Mouse (Mus musculus): ENCODE measurements around the gene Lrrc8d. TPM values are rescaled to one million over a fixed set of nuclear protein-coding genes. Genes with fewer than 3 reads are reported as not detected.
"Not testable (repeated sequence)": the region's sequence is repeated elsewhere in the genome, so short reads cannot be mapped to it uniquely, and the experiment has no call there.

Gene Lrrc8d
- polyA plus RNA-seq, 1 experiment from 2014 or later = 22.9 TPM

DNA sequence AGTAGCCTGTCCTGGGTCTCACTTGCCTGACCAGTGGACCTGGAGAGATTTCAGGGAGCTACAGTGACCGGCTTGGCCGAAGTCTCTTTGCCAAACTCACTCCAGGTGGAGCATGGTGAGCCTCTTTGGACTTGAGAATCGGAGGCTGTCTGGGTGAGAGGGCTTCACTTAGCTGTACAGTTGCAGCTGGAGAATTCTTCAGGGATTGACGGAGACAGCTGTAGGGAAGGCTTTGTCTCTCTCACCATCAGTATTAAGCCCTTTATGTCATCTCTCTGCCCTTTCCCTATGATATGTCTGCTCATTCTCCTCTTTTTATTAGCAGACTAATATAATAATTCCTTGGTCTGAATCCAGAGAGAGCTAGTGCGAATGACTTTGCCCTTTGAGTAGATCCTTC, 157.7 kb downstream of the Lrrc8d start:
- Histone ChIP-seq H3K27ac (replicated peaks; ENCODE audit: low read depth, low read length) (no peak overlapping the region), H3K27me3 (ENCODE audit: control insufficient read depth, insufficient read depth, low read length) (no peaks in the 10 kb centered on the region)
- no peak for DNase-seq (ENCODE audit: low spot score)

DNA sequence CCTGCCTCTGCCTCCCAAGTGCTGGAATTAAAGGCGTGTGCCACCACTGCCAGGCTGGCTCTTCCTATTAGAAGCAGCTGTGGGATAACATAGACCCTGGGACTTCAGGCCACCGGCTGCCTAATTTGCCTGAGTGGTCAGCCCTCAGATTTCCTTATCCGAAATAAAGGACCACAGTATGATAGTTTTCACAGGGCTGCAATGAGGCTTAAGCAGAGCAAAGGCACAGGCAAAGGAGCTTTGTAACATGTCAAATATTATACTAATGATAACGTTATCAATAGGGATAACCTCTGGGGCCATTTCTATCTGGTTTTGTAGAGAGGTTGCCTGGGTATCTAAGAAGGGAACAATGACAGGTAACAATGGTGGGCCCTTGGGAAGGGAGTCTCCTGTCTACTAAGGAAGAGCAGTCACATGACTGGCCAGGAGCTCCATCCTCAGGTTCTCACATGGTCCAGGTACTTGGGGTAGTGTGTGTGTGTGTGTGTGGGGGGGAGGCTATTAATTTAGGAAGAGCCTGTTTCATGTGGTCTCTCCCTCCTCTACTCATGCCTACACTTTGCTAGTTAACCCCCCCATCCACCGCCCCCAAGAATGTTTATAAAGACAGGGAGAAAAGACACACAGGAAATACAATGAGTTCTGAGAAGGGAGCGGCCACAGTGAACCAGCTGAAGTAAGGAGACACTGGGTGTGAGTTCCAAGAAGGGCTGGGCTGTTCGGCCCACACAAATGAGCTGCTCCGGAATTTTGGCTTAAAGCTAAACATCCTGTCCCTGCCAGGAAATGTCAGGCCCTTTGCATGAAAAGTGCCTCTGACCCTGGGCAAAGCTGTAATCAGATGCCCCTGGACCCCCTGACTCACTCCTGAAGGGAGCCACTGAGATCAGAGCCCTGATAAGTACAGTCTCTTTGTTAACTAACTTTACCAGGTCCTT, 159.3 kb downstream of the Lrrc8d start:
- H3K9me3 ChIP-seq (replicated peaks; ENCODE audit: control insufficient read depth, low read length) = no peaks in the 10 kb centered on the region
- H3K36me3 ChIP-seq (replicated peaks; ENCODE audit: control insufficient read depth, insufficient read depth, low read depth, low read length) = no peaks in the 10 kb centered on the region
- H3K4me2 ChIP-seq (ENCODE audit: low read depth, low read length) = no peak overlapping the region
- 49% methylated on average over 8 of the region's 8 CpGs for WGBS
- no peaks in the 10 kb centered on the region; the same call in 1 of the 2 replicates for H3K4me1 ChIP-seq (ENCODE audit: control insufficient read depth, insufficient read depth, low read length)
- H3K27ac ChIP-seq (replicated peaks; ENCODE audit: low read depth, low read length) = peak overlapping the region; percentile 65
- peak; percentile 56; the same call in 1 of the 2 replicates for ATAC-seq (replicated peaks; ENCODE audit: insufficient number of reproducible peaks, low FRiP score, low TSS enrichment, low read depth)
- no peak overlapping the region for H3K4me3 ChIP-seq (ENCODE audit: low read depth, low read length)
- DNase-seq (ENCODE audit: low spot score) = peak; percentile 64
- H3K27me3 ChIP-seq (ENCODE audit: control insufficient read depth, insufficient read depth, low read length) = no peaks in the 10 kb centered on the region
- peak overlapping the region; percentile 6; the same call in 1 of the 2 replicates for H3K9ac ChIP-seq (replicated peaks; ENCODE audit: low read length)

More for the DNA sequence above, 157.7 kb downstream of the Lrrc8d start:
- 75% methylated on average over 5 of the region's 5 CpGs for WGBS
- no peak overlapping the region for H3K4me3 ChIP-seq (ENCODE audit: low read depth, low read length)
- H3K36me3 ChIP-seq (replicated peaks; ENCODE audit: control insufficient read depth, insufficient read depth, low read depth, low read length) = no peaks in the 10 kb centered on the region
- ATAC-seq (replicated peaks; ENCODE audit: insufficient number of reproducible peaks, low FRiP score, low TSS enrichment, low read depth) = no peak
- no peak overlapping the region for H3K4me2 ChIP-seq (ENCODE audit: low read depth, low read length)
- H3K9ac ChIP-seq (replicated peaks; ENCODE audit: low read length) = no peak overlapping the region
- H3K9me3 ChIP-seq (replicated peaks; ENCODE audit: control insufficient read depth, low read length) = no peaks in the 10 kb centered on the region
- H3K4me1 ChIP-seq (ENCODE audit: control insufficient read depth, insufficient read depth, low read length) = no peaks in the 10 kb centered on the region; the same call in 1 of the 2 replicates

DNA sequence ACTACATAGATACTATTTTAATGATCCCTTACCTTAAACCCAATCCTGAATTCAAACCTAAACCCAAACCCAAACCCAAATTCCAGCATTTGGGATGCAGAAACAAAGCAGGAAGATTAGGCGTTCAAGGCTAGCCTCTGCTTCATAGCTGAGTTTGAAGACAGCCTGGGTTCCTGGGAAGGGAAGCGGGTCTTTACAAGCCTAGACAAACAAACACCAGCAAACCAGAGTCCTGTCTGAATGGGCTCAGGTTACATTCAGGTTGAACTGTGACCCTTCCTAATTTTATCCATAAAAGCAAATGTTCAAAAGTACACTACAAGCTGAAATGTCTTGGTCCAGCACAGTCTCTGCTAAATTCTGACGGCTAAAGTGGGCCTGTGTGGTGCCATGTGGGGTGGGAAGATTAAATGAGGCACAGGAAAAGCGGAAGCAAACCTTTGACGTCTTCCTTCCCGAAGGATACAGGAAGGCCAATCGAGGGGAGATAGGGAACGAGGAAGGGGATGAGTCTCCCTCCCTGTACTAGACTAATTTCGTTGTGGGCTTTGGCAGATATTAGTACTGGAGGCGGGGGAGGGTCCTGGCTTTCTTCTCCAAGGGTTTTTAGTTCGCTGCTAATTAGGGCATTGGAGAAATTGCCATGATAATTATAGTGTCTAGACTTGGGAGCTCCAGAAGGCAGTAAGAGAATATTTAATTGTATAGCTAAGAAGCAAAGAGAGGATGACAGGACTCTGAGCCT, 160.1 kb downstream of the Lrrc8d start:
- no peaks in the 10 kb centered on the region for H3K9me3 ChIP-seq (replicated peaks; ENCODE audit: control insufficient read depth, low read length)
- H3K27ac ChIP-seq (replicated peaks; ENCODE audit: low read depth, low read length) = peak overlapping the region; percentile 65
- no peaks in the 10 kb centered on the region for H3K27me3 ChIP-seq (ENCODE audit: control insufficient read depth, insufficient read depth, low read length)
- WGBS = 26% methylated on average over 11 of the region's 11 CpGs
- H3K4me3 ChIP-seq (ENCODE audit: low read depth, low read length) = no peak overlapping the region
- ATAC-seq (replicated peaks; ENCODE audit: insufficient number of reproducible peaks, low FRiP score, low TSS enrichment, low read depth) = no peak
- H3K4me2 ChIP-seq (ENCODE audit: low read depth, low read length) = no peak overlapping the region
- peak; percentile 56 for DNase-seq (ENCODE audit: low spot score)
- H3K9ac ChIP-seq (replicated peaks; ENCODE audit: low read length) = no peak overlapping the region
- H3K36me3 ChIP-seq (replicated peaks; ENCODE audit: control insufficient read depth, insufficient read depth, low read depth, low read length) = no peaks in the 10 kb centered on the region
- no peaks in the 10 kb centered on the region; the same call in 1 of the 2 replicates for H3K4me1 ChIP-seq (ENCODE audit: control insufficient read depth, insufficient read depth, low read length)

DNA sequence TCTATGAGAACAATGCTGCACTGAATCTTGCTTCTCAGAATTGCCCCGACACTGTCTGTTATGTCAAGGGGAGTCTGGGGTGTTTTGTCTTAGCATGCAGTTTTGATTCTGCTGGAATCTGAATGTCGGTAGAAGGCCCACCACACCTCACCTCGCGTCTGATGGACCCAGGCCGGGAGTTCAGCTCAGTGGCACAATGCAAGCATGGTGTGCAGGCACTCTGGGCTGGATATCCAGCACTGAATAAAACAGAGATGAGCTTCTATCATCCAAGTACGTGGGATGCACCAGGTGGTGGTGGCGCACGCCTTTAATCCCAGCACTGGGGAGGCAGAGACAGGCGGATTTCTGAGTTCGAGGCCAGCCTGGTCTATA, 160.7 kb downstream of the Lrrc8d start:
- 72% methylated on average over 10 of the region's 10 CpGs for WGBS

DNA sequence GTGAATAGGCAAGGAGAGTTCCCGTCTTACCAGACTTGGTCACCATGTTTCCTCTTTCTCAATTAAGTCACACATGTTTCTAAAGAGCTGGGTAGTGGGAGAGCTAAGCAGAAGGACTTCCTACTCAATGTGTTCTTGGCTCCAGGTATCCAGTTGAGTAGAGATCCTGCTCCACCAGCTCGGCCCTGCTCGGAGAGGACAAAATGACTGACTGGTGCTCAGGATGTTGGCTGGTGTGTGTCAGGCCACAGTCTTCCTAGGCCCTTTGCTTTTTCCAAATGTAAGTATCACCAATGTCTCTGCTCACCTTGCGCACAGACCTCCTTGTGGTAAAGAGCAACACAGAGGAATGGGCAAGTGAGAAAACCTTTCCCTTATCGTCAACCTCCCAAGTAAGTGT, 161.8 kb downstream of the Lrrc8d start:
- DNase-seq (ENCODE audit: low spot score) (no peak), ATAC-seq (replicated peaks; ENCODE audit: insufficient number of reproducible peaks, low FRiP score, low TSS enrichment, low read depth) (no peak)
- 93% methylated on average over 5 of the region's 5 CpGs for WGBS

More for the DNA sequence above, 160.7 kb downstream of the Lrrc8d start:
- H3K4me3 ChIP-seq (ENCODE audit: low read depth, low read length) = no peak overlapping the region
- H3K9ac ChIP-seq (replicated peaks; ENCODE audit: low read length) = no peak overlapping the region
- no peak for ATAC-seq (replicated peaks; ENCODE audit: insufficient number of reproducible peaks, low FRiP score, low TSS enrichment, low read depth)
- no peak overlapping the region for H3K27ac ChIP-seq (replicated peaks; ENCODE audit: low read depth, low read length)
- no peak overlapping the region for H3K4me2 ChIP-seq (ENCODE audit: low read depth, low read length)
- no peaks in the 10 kb centered on the region for H3K27me3 ChIP-seq (ENCODE audit: control insufficient read depth, insufficient read depth, low read length)
- DNase-seq (ENCODE audit: low spot score) = no peak
- H3K36me3 ChIP-seq (replicated peaks; ENCODE audit: control insufficient read depth, insufficient read depth, low read depth, low read length) = no peaks in the 10 kb centered on the region
- no peaks in the 10 kb centered on the region for H3K9me3 ChIP-seq (replicated peaks; ENCODE audit: control insufficient read depth, low read length)
- H3K4me1 ChIP-seq (ENCODE audit: control insufficient read depth, insufficient read depth, low read length) = no peaks in the 10 kb centered on the region; the same call in 1 of the 2 replicates

DNA sequence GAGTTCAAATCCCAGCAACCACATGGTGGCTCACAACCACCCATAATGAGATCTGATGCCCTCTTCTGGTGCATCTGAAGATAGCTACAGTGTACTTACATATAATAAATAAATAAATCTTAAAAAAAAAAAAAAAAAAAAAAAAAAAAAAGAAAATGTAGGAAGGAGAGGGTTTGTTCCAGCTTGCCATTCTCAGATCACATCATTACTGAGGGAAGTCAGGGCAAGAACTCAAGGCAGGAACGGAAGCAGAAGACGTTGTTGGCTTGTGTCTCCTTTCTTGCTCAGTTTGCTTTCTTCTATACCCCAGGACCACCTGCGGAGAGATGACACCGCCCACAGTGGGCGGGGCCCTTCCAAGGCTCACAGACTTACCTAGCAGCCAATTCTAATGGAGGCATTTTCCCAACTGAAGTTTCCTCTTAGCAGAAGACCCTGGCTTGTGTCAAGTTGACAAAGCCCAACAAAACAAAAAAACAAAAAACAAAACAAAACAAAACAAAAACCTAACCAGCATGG, 165.4 kb downstream of the Lrrc8d start:
- H3K4me1 ChIP-seq (ENCODE audit: control insufficient read depth, insufficient read depth, low read length); H3K4me3 ChIP-seq (ENCODE audit: low read depth, low read length); H3K9me3 ChIP-seq (replicated peaks; ENCODE audit: control insufficient read depth, low read length); H3K27me3 ChIP-seq (ENCODE audit: control insufficient read depth, insufficient read depth, low read length); H3K4me2 ChIP-seq (ENCODE audit: low read depth, low read length); H3K27ac ChIP-seq (replicated peaks; ENCODE audit: low read depth, low read length); ATAC-seq (replicated peaks; ENCODE audit: insufficient number of reproducible peaks, low FRiP score, low TSS enrichment, low read depth); DNase-seq (ENCODE audit: low spot score); H3K9ac ChIP-seq (replicated peaks; ENCODE audit: low read length); H3K36me3 ChIP-seq (replicated peaks; ENCODE audit: control insufficient read depth, insufficient read depth, low read depth, low read length): not testable (repeated sequence)
- 59% methylated on average over 5 of the region's 5 CpGs for WGBS

More for the DNA sequence above, 161.8 kb downstream of the Lrrc8d start:
- Histone ChIP-seq H3K4me1 (ENCODE audit: control insufficient read depth, insufficient read depth, low read length) (no peaks in the 10 kb centered on the region; the same call in 1 of the 2 replicates), H3K4me2 (ENCODE audit: low read depth, low read length) (no peak overlapping the region), H3K4me3 (ENCODE audit: low read depth, low read length) (no peak overlapping the region), H3K9me3 (replicated peaks; ENCODE audit: control insufficient read depth, low read length) (no peaks in the 10 kb centered on the region), H3K9ac (replicated peaks; ENCODE audit: low read length) (no peak overlapping the region), H3K27me3 (ENCODE audit: control insufficient read depth, insufficient read depth, low read length) (no peaks in the 10 kb centered on the region), H3K36me3 (replicated peaks; ENCODE audit: control insufficient read depth, insufficient read depth, low read depth, low read length) (no peaks in the 10 kb centered on the region), H3K27ac (replicated peaks; ENCODE audit: low read depth, low read length) (no peak overlapping the region)

DNA sequence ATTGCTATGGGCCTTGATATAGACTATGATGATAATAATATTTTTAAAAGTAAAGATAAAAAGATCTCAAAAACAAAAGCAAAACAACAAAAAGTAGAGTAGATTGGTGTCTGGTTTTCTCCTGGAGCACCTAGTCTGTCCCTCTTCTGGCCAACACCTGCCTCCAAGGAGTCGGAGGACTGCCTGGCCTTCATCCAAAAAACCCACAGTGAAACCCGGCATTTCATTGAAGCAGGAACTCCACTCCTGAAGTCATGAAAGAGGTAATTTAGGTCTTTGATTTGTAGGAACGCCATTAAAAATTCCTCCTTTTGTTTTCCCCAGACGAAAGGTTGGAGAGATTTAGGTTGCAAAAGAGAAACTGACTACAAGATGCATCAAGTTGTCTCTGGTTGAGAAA, 167.7 kb downstream of the Lrrc8d start:
- no peaks in the 10 kb centered on the region for H3K36me3 ChIP-seq (replicated peaks; ENCODE audit: control insufficient read depth, insufficient read depth, low read depth, low read length)
- H3K27ac ChIP-seq (replicated peaks; ENCODE audit: low read depth, low read length) = no peak overlapping the region
- no peaks in the 10 kb centered on the region for H3K4me1 ChIP-seq (ENCODE audit: control insufficient read depth, insufficient read depth, low read length)
- H3K4me3 ChIP-seq (ENCODE audit: low read depth, low read length) = no peak overlapping the region
- no peak overlapping the region for H3K4me2 ChIP-seq (ENCODE audit: low read depth, low read length)
- no peaks in the 10 kb centered on the region for H3K9me3 ChIP-seq (replicated peaks; ENCODE audit: control insufficient read depth, low read length)
- no peaks in the 10 kb centered on the region for H3K27me3 ChIP-seq (ENCODE audit: control insufficient read depth, insufficient read depth, low read length)
- WGBS = 69% methylated on average over 4 of the region's 4 CpGs
- DNase-seq (ENCODE audit: low spot score) = no peak
- H3K9ac ChIP-seq (replicated peaks; ENCODE audit: low read length) = no peak overlapping the region
- ATAC-seq (replicated peaks; ENCODE audit: insufficient number of reproducible peaks, low FRiP score, low TSS enrichment, low read depth) = no peak
